Mouse (Mus musculus) 3134 (cell line): ENCODE results near the gene Try4.
"Not testable (repeated sequence)": the region's sequence is repeated elsewhere in the genome, so short reads cannot be mapped to it uniquely, and the experiment has no call there.

Experiments used
- DNase-seq: peaks from one replicate; pipeline ENCODE4 v3.0.0-alpha.2; 2011; ENCODE audit warnings: low spot score; ENCODE audit not compliant: insufficient read length; ENCODE audit errors: extremely low read depth

Try4 gene

DNA sequence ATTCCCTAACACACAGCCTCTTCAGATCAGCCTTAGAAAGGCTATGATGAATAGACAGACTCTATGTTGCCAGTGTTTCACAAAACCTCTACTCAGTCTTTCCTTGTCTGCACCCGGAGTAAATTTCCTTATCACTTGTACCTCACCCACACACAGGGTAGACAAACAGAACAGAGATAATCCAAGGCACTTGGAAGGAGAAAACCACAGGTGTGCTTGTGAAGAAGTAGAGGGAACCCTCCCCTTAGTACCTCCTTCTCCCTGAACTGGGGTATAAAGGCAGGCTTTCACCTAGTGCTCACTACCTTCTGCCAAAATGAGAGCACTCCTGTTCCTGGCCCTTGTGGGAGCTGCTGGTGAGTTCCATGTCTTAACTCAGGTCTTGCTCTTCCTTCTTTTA is at the start of gene Try4:
Gene Try4 (plus strand): TSS at position 301 of the 400 bp plus-strand sequence.
- DNase-seq: no peak

DNA sequence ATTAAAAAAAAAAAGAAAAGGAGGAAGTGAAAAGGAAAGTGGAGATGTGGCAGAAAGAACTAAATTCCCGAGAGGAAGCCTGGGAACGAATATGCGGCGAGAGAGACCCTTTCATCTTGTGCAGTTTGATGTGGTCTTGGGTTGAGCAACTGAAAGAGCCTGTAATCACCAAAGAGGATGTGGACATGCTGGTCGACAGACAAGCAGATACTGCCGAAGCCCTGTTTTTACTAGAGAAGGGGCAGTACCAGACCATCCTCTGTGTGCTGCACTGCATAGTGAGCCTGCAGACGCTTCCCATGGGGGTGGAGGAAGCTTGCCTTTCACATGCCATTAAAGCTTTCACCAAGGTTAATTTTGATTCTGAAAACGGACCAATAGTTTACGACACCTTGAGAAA is 48.8 kb upstream of the Try4 start:
- DNase-seq: not testable (repeated sequence)

DNA sequence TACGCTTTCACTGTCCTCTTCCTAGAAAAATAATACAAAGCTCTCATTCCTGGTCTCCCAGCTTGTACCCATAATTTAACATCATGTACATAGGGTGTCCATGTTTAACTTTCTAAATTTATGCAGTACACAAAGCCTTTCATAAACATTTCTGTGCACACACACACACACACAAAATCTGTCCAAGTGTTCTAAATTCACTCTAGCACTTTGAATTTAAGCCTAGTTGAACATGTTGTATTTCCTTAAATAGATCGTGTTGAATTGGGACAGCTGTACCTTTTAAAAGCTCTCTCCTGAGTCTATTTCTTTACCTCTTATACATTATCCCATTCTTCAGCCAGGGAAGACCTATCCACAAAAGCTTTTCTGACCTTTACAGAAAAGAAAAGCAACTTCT is 45.6 kb upstream of the Try4 start:
- no peak for DNase-seq

DNA sequence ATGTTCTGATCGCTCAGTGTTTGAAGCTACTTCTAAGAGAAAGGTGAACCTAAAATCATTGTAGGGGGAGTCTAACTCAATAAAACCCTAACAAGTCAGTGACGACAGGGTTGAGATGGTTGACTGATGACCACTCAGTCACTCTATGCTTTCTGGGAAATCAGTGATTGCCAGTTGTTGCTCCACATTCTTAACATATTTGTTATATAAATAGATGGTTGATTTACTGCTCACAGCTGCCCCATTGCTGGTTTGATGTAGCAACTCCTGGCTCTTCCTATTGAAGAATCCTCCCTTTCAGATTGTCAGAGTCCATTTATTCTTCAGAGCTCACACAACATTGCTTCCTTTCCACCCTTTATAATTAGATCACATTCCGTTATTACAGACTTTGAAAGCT is 44.6 kb upstream of the Try4 start:
- DNase-seq: no peak

DNA sequence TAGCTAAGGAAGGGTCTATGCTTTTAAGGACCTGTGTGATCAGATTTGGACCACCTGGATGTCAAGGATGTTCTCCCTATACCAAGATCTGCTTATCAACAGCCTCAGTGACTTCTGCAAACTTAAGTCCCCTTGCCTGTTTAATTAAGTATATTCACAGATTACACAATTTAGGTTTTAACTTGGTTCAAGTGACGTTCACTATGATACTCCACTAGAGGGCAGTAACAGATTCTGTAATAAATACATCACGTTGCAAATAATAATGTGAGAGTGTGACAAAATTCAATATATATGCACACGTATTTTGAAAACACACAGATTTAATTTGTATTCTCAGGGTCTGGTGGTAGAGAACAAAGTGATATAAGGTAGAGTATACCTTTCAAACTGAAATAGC is 39.3 kb upstream of the Try4 start:
- DNase-seq: no peak

DNA sequence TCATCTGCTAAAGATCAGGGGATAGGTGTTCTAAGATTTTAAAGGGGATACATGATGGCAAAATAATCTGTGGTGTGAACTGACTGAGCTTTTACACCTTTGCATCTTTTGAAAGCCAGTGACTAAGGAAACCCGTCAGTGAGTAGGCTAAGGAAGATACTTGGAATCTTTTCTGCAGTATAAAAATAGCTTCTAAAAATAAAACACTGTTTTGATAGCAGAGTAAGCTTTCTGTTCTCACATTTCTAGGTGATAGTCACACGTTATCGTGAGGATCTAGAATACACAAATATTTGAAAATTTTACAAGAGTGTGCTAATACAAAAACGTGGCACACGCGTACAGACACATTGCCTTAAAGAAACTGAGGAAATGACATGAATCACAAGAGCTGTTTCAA is 35.9 kb upstream of the Try4 start:
- no peak for DNase-seq

DNA sequence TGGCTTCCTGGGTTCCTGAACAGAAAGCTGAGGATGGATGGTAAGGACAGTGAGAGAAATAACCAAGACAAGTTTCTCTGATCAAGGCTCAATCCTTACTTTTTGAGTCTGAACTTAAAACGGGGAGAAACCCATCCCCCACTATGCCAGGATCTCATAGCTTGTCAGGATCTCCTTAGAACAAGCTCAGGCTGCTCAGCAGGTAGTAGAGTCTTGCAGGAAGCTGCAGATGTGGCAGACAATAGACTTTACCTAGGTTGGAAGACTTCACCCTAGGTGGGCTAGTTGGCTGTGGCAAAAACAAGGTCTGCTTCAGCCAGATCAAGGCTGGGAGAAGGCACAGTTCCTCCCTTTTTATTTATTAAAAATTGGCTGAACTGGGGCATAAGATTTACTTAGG is 3.8 kb upstream of the Try4 start:
- DNase-seq: no peak

DNA sequence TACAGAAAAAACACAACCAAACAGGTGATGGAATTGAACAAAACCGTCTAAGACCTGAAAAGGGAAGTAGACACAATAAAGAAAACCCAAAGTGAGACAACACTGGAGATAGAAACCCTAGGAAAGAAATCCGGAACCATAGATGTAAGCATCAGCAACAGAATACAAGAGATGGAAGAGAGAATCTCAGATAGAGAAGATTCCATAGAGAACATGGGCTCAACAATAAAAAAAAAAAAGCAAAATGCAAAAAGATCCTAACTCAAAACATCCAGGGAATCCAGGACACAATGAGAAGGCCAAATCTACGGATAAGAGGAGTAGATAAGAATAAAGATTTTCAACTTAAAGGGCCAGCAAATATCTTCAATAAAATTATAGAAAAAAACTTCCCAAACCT is 14.7 kb downstream of the Try4 start, which contains the start of gene Try5:
Gene Try5 (minus strand): TSS at position 101 of the 400 bp plus-strand sequence.
- not testable (repeated sequence) for DNase-seq

DNA sequence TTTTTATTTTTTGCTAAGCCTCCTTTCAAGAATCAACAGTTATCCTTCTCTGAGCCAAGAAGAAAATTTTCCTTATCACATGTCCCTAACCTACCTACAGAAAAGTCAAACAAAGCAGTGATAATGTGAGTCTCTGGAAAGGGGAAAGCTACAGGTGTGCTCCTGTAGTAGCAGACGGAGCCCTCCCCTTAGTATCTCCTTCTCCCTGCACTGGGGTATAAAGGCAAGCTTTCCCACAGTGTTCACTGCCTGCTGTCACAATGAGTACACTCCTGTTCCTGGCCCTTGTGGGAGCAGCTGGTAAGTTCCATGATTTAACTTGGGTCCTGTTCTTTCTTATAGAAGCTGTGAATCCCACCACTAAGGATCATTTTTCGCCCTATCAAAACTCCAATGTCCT is 51.9 kb downstream of the Try4 start, which contains the start of gene Try10:
Gene Try10 (plus strand): TSS at position 174 of the 400 bp plus-strand sequence.
- DNase-seq: no peak
